Mouse (Mus musculus): ENCODE results near the gene Gpr87.

GRCm38 (mm10) chr3:59135911-59136653 is 58.8 kb downstream of the Gpr87 start:
- TF ChIP-seq POLR2A (IDR thresholded peaks at IDR 0.05; ENCODE audit: extremely low read depth, insufficient read depth, low read length) (no peak), CTCF (IDR thresholded peaks at IDR 0.05; ENCODE audit: low read depth, low read length) (no peak)
